Mouse (Mus musculus): ENCODE measurements around the gene Ppm1m. TPM values are rescaled to one million over a fixed set of nuclear protein-coding genes. Genes with fewer than 3 reads are reported as not detected.

The Ppm1m gene
- total RNA-seq, 2 experiments from 2014 or later, result 23.0 to 25.8 TPM

GRCm38 (mm10) chr9:106197081-106197713 is 2.3 kb downstream of the Ppm1m start:
- DNase-seq (ENCODE audit: low spot score in 2 of 2), result no peak
- intact Hi-C loops (cut with DNase I), result no loop called here

DNA sequence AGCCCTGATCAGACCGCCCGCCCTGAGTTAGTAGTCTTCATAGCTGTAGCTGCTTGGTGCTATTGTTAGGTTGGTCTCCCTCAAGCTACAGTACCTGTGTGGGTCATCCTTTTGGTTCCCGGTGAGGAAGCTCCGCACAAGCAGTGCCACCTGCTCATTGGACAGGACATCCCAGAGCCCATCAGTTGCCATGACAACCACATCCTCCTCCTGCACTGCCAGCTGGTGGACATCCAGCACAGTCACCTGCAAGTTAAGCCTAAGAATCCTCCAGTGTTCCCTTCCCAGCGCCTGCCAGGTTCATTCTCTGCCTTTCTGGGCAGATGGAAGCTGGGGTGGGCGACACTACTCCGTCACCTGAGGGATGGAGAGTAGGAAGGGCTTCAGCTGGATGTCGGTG is 3.9 kb downstream of the Ppm1m start:
- DNase-seq (ENCODE audit: low spot score in 2 of 2), result peak; percentile 52 to 56
- intact Hi-C loops (cut with DNase I), result no loop called here

DNA sequence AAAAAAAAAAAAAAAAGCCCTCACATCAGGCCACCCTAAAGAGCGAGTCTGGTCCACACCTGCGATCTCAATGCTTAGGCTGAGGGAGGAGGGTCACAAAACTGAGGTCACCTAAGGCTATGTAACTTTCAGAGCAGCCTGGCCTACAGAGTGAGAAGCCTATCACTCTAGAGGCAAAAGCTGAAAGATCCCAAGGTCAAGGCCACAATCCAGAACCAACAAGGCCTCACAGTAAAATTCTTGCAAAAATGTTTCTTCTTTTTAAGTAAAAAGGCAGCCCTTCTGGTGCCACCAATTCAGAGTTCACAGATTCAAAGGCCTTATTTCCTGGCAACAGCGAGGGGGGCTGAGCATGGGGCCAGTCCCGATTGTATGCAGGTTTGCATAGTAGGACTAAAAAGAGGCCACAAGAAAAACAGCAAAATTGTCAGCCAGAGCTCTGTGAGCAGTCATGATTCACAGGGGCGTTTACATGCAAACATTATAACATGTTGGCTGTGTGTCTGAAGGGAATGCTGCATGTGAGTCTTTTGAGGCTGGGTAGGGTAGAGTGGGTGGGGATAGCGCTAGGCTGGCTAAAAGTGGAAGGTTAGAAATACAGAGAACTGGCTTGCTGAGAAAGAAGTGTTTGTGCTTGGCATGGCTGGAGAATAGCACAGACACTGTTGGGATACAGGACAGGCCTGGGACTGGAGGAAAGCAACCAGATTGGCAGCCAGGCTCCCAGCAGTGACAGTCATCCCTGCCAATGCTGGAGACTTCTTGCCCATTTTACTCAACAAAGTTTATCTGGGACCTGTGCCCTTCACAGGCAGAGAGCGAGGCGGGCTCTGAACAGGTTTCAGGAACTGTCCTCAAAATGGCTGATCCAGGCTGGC is 5.4 kb downstream of the Ppm1m start:
- DNase-seq (ENCODE audit: low spot score in 2 of 2), result peak in 1 of 2 experiments; percentile 38
- intact Hi-C loops (cut with DNase I), result no loop called here

- DNase-seq (ENCODE audit: low spot score in 2 of 2), result peak in 1 of 2 experiments; percentile 59
- intact Hi-C loops (cut with DNase I), result no loop called here
Observed at GRCm38 (mm10) chr9:106192998-106193397, 6.5 kb downstream of the Ppm1m start.

DNA sequence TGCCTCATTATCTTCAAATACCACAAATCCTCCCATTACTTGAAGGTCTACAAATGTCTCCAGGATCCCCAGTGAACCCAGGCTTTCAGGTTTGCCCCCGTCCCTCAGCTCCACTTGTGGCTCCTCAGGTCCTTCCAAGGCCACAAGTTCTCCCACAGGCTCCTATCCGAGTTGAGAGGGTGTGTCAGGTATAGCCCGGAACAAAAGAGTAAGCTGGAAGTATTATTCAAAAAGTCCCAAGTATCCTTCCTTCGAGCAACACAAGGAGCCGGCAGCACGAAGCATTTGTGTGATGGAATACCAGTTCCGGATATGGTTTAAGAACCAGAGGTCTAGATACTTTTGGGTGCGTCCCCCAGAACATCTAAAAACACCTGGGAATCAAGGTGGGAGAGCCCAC is 7.5 kb downstream of the Ppm1m start:
- intact Hi-C loops (cut with DNase I), result no loop called here
- no peak for DNase-seq (ENCODE audit: low spot score in 2 of 2)

DNA sequence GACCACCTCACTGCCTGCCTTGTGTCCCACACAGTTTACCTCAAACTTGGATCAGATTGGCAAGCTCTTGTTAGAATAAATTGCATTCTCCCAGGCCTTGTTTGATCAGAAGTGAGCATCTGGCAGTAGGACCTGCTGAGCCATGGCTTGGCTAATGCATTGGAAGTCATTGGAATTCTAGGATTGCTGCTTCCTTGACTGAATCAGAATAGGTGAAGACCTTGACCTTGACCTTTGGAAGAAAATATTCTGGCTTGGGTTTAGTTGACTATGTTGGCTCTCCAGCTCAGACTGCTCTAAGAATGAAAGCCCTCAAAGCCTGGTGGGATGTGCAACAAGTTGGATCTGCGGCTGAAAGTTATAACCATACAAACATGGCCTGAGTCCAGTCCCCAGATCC is 8.2 kb downstream of the Ppm1m start:
- DNase-seq (ENCODE audit: low spot score in 2 of 2), result no peak
- intact Hi-C loops (cut with DNase I), result no loop called here

- intact Hi-C loops (cut with DNase I), result no loop called here
Observed at GRCm38 (mm10) chr9:106183996-106184395, 15.6 kb downstream of the Ppm1m start.

DNA sequence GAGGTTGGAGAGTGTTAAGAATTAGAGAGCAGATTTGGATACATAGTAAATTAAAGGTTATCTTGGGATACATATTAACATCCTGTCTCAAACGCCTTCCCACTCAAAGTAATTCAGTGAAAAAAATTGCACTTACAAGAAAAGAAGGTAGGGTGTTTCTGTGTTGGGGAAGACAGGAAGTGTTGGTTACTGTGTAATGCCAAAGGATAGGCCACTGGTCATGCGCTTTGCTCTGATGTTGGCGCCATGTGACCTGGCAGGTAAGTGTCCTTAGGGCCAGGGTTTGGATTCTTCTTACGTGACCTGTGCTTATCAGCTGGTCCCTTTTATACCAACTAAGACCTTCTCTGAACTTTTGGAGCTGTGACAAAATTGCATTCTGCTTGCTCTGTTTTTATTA is 17.4 kb downstream of the Ppm1m start:
- DNase-seq (ENCODE audit: low spot score in 2 of 2), result no peak
- intact Hi-C loops (cut with DNase I), result no loop called here

More at GRCm38 (mm10) chr9:106183996-106184395, 15.6 kb downstream of the Ppm1m start:
- no peak for DNase-seq (ENCODE audit: low spot score in 2 of 2)

DNA sequence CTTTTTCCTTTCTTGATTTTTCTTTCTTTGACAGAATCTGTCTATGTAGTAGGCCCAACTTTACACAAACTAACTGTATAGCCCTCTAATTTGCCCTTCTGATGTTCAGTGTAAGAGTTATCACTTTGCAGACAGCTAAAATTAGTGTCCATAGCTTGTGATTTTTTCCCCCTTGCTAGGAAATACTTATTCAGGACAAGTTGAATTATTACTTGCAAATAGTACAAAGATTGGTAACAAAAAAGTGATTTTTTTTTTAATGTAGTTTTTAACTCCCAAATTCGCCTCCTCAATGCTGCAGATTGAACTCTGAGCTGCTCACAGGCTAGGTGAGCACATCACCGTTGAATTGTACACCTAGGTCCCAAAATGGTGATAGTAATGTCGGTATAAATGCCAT is 19.6 kb downstream of the Ppm1m start:
- DNase-seq (ENCODE audit: low spot score in 2 of 2), result no peak
- intact Hi-C loops (cut with DNase I), result no loop called here

- no peak for DNase-seq (ENCODE audit: low spot score in 2 of 2)
- intact Hi-C loops (cut with DNase I), result no loop called here
Observed at GRCm38 (mm10) chr9:106179454-106179853, 20.1 kb downstream of the Ppm1m start.

GRCm38 (mm10) chr9:106177799-106178198 is 21.7 kb downstream of the Ppm1m start:
- DNase-seq (ENCODE audit: low spot score in 2 of 2), result no peak
- intact Hi-C loops (cut with DNase I), result no loop called here

- intact Hi-C loops (cut with DNase I), result no loop called here
- DNase-seq (ENCODE audit: low spot score in 2 of 2), result no peak
Observed at GRCm38 (mm10) chr9:106176769-106177168, 22.8 kb downstream of the Ppm1m start.

DNA sequence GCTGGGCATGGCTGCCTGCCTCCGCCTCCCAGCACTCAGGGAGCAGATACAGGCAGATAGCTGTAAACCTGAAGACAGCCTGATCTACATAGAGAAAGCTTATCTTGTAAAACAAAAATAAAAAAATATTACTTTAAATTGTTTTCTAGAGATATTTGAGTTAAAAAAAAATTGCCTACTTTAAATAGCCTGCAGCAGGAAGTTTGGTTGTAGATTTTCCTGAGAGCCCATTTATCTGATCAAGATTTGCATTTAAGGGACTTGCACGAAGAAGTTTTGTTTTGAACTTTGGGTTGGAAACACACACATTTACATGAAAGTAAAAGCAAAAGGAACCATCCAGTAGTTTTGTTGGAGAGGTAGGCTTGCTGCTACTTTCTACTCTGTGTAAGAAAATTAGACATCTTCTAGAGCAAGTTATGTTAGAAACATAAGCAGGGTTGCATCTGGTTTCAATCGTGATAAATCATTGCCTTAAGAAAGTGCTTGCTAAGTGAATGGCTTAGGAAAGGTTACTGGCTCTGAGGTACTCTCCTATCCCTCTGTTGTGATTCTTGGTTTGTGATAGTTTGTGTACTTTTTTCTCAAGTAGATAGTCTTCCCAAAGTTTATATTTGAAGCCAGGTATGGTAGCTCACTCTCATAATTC is 23.9 kb downstream of the Ppm1m start:
- DNase-seq (ENCODE audit: low spot score in 2 of 2), result no peak
- intact Hi-C loops (cut with DNase I), result no loop called here

- DNase-seq (ENCODE audit: low spot score in 2 of 2), result no peak
- intact Hi-C loops (cut with DNase I), result loop anchor here (5.0 kb wide), 1 partner anchor 39 kb away; no protein-coding TSS in a partner anchor
Observed at GRCm38 (mm10) chr9:106173363-106173762, 26.2 kb downstream of the Ppm1m start.

DNA sequence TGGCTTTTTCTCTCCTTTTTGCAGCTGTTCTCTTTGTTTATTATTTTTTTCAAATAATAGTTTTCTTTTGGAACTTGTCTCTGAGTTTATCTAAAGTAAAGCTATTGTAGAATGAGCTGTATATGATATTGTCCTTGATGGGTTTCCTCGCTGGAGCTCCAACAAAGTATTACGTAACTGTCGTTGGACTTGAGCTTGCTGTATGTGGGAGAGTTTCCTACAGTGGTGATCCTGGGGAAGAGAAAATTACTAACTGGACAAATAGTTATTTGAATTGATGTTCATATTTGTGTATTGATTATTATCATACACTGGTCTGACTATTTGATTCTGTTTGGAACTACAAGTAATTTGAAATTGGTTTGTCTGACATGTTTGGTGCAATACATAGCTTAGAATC is 27.0 kb downstream of the Ppm1m start:
- no peak for DNase-seq (ENCODE audit: low spot score in 2 of 2)
- intact Hi-C loops (cut with DNase I), result loop anchor here (5.0 kb wide), 1 partner anchor 40 kb away; no protein-coding TSS in a partner anchor

DNA sequence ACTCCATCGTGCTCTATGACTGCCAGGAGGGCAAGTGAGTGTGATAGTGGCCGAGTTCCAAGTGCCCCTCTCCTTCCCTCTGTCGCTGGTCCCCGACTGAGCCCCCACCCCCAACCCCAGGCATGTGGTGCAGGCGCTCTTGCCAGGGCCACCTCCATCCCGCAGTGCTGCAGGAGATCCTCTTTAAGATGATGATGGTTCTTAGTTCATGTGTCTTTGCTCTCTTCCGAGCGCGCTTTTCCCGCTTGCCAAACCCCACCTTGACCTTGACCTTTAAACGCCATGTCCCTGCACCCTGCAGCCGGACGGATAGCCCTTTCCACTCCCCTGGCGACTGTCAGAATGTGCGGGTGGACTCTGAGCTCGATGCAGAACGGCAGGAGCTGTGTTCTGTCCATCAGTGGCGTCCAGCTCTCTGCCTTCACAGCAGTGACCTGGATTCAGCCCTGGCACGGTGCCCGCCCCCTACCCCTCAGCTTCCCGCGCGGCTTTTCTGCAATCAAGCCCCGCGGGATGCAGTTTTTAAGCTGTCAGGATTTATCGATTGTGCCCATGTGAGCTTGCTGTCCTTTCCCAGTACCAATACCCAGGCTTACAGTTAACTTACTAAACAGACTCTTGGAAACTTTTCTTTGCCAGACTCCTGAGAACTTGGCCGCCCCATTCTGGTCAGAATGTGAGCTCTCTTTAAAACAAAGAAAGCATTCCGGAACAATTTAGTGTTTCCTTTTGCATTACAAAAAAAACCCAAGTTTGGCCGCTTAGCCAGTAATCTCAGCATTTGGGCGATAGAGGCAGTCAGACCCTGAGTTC is 28.0 kb downstream of the Ppm1m start:
- DNase-seq (ENCODE audit: low spot score in 2 of 2), result peak; percentile 58 to 71
- intact Hi-C loops (cut with DNase I), result loop anchor here (5.0 kb wide), 1 partner anchor 41 kb away; no protein-coding TSS in a partner anchor

- peak; percentile 90 to 91 for DNase-seq (ENCODE audit: low spot score in 2 of 2)
- intact Hi-C loops (cut with DNase I), result loop anchor here (5.0 kb wide), 1 partner anchor 42 kb away; no protein-coding TSS in a partner anchor
Observed at GRCm38 (mm10) chr9:106170556-106171345, 28.8 kb downstream of the Ppm1m start, which contains the start of gene Wdr82. Wdr82 (plus strand) TSS chr9:106170928.

DNA sequence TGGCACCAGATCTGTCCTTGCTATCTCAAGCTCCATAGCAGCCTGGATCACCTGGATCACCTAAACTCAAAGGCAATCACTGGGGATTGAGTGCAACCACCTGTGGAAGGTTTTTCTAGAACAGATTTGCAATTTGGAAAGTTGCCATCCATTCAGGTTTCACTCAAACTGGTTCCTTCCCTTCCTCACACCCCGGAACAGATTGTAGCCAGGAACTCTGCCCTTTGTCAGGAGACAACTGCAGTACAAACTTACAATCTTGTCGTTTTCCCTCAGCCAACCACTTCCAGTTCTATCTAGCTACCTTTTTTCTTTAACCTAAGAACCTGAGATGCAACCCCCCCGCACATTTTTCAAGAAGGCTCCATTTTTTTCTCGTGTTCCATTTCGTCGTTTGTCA is 29.6 kb downstream of the Ppm1m start:
- no peak for DNase-seq (ENCODE audit: low spot score in 2 of 2)
- intact Hi-C loops (cut with DNase I), result loop anchor here (5.0 kb wide), 1 partner anchor 42 kb away; no protein-coding TSS in a partner anchor
